Mouse (Mus musculus) midbrain, embryonic 11.5 days (tissue): ENCODE data around the gene Rplp0. TPM values are rescaled to one million over a fixed set of nuclear protein-coding genes. Genes with fewer than 3 reads are reported as not detected.

Source experiments
- ATAC-seq: fragments of 200-750 bp; cut with Nextera tagmentation; 2 replicates; pipeline ENCODE4 v1.8.0; 2017; ENCODE audit warnings: moderate TSS enrichment, moderate library complexity; ENCODE audit not compliant: low FRiP score
- DNase-seq: peaks from one replicate; pipeline ENCODE4 v3.0.0; 2015; ENCODE audit warnings: low spot score; ENCODE audit errors: missing footprints
- H3K27ac ChIP-seq: fragments of 300-500 bp; sonication (generic); 2 replicates; pipeline ENCODE4 v1.5.1; 2014; ENCODE audit warnings: low read depth, low read length
- H3K27me3 ChIP-seq: fragments of 300-500 bp; sonication (generic); 2 replicates; pipeline ENCODE4 v1.6.1; 2014; ENCODE audit warnings: mild to moderate bottlenecking, low read length, moderate library complexity, mixed read lengths; ENCODE audit not compliant: control insufficient read depth, insufficient read depth
- H3K36me3 ChIP-seq: fragments of 300-500 bp; sonication (generic); 2 replicates; pipeline ENCODE4 v1.6.1; 2014; ENCODE audit warnings: mild to moderate bottlenecking, low read length, moderate library complexity, mixed read lengths; ENCODE audit not compliant: control insufficient read depth, insufficient read depth
- H3K4me1 ChIP-seq: fragments of 300-500 bp; sonication (generic); 2 replicates; pipeline ENCODE4 v1.6.1; 2014; ENCODE audit warnings: low read length; ENCODE audit not compliant: control insufficient read depth, insufficient read depth
- H3K4me2 ChIP-seq: fragments of 300-500 bp; sonication (generic); 2 replicates; pipeline ENCODE4 v1.6.1; 2014; ENCODE audit warnings: mild to moderate bottlenecking, moderate library complexity
- H3K4me3 ChIP-seq: fragments of 300-500 bp; sonication (generic); 2 replicates; pipeline ENCODE4 v1.5.1; 2014; ENCODE audit warnings: low read depth, low read length
- H3K9ac ChIP-seq: fragments of 300-500 bp; sonication (generic); 2 replicates; pipeline ENCODE4 v1.6.1; 2014; ENCODE audit warnings: low read length
- H3K9me3 ChIP-seq: fragments of 300-500 bp; sonication (generic); 2 replicates; pipeline ENCODE4 v1.6.1; 2016; ENCODE audit warnings: low read length; ENCODE audit not compliant: control insufficient read depth
- WGBS: fragments of 180-500 bp; shearing (Covaris S2); extraction: QIAGEN DNeasy Blood & Tissue Kit; methylation state at CpG from one replicate; pipeline ENCODE4 v1.1.7; 2014; 5-methylcytosine and 5-hydroxymethylcytosine counted together
- polyA plus RNA-seq: library from polyadenylated mRNA; unstranded; fragments of >200 nt; fragmentation: Nextera tagmentation; extraction: Ambion mirVana; gene quantifications from 2 replicates; pipeline ENCODE4 v1.2.1, GENCODE M21; 2014

Gene Rplp0
- polyA plus RNA-seq, 1 experiment from 2014 or later: 1,182 TPM

DNA sequence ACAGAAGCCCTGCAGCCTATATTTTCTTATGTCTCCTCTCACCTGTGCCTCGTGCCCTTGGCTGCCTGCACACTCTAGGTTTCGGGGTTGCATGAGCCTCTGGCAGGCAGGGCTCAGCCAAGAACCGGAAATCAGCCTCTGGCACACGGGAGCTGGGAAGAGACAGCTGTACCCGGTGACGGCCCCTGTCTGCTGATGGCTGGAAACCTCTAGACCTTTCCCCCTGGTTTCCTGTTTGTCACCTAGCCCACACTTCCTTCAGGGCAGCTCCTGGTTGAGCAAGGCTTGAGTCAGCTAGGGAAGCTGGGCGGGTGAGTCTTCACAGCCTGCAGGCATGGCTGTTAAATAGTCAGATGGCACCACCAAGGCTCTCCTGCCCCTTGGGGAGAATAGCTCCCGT, 24.4 kb upstream of the Rplp0 start:
- WGBS: 63% methylated on average over 8 of the region's 8 CpGs
- H3K36me3 ChIP-seq: no peaks in the 10 kb centered on the region
- H3K27ac ChIP-seq: no peak overlapping the region
- H3K4me2 ChIP-seq: no peak overlapping the region
- DNase-seq (no peak), ATAC-seq (no peak)
- no peak overlapping the region for H3K9ac ChIP-seq
- H3K9me3 ChIP-seq: no peaks in the 10 kb centered on the region
- no peaks in the 10 kb centered on the region for H3K27me3 ChIP-seq
- H3K4me1 ChIP-seq: peaks cover 7% of the 10 kb centered on the region
- H3K4me3 ChIP-seq: no peak overlapping the region

DNA sequence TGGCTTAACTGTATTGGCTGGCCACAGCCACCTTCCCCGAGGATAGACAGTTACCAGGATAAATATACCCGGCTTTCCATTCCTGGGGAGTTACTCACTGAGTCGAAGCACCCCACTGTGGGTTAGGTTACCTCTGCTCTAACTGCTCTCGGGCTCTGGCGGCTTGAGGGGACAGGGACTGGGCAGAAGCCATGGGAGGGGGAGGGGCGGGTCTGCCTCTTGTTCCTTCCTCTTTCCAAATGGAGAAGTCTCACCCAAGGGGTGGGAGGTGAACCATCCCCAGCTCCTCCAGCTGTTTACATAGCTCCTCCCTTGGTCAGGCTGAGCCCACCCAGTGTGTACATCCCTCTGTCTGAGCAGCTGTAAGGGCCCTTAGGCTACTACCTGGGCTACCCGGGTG, 23.6 kb upstream of the Rplp0 start:
- WGBS: 33% methylated on average over 7 of the region's 7 CpGs

DNA sequence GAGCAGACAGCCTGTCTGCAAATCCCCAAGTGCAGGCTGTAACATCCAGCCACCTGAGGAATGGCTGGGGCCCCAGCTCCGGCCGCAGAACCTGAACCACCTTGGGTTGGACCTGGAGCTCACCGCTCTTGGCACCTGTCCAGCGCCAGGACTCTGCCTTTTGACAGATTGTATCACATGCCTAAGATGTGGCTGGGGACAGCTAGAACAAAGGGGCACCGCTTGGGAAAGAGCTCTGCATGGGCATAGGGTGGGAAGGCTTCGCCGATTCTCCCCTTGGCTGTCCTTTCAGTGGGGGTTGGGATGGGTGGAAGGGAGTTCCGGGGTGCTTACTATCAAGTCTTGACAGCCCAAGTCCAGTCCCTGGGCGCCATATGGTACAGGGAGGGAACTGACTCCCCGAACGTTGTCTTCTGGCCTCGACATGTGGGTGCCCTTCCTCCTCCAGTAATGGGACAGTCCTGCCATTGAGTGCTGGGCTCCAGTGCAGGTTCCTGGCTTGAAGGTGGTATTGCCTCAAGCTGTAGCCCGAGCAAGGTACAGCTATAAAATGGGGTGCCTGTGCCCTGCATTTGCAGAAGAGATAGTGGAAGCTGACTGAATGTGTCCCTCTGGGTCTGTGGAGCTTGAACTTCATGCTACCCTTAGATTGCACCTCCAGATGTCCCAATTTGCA, 21.1 kb upstream of the Rplp0 start:
- H3K9ac ChIP-seq: no peak overlapping the region
- peak; percentile 19; the same call in 1 of the 2 replicates for ATAC-seq

More for the DNA sequence above, 23.6 kb upstream of the Rplp0 start:
- no peak overlapping the region for H3K4me2 ChIP-seq
- H3K27me3 ChIP-seq: no peaks in the 10 kb centered on the region
- ATAC-seq: no peak
- no peaks in the 10 kb centered on the region for H3K9me3 ChIP-seq
- no peak for DNase-seq
- no peak overlapping the region for H3K4me3 ChIP-seq
- no peaks in the 10 kb centered on the region for H3K36me3 ChIP-seq
- H3K4me1 ChIP-seq: peaks cover 7% of the 10 kb centered on the region
- no peak overlapping the region for H3K27ac ChIP-seq
- no peak overlapping the region for H3K9ac ChIP-seq

DNA sequence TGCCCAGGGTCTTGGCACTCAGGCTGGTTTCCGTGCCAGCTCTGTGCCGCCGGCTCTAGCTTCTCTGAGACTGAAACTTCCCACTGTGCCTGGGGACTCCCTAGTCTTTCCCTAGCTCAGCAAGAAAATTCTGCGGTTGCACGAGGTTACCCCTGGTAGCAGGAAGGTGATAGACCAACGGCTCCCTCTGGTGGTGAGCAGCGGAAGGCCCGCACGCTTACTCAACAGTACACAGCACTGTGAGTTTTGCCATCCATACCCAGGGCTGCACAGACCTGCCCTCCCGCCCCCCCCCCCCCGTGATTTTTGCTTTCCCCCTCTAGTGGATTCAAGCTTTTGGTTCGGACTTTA, 20.6 kb upstream of the Rplp0 start:
- Histone ChIP-seq H3K36me3 (no peaks in the 10 kb centered on the region), H3K9me3 (no peaks in the 10 kb centered on the region), H3K4me1 (peaks cover 7% of the 10 kb centered on the region), H3K27me3 (no peaks in the 10 kb centered on the region), H3K9ac (no peak overlapping the region), H3K4me2 (no peak overlapping the region), H3K27ac (no peak overlapping the region), H3K4me3 (no peak overlapping the region)
- 1% methylated on average over 12 of the region's 12 CpGs for WGBS
- DNase-seq: peak; percentile 99
- ATAC-seq: peak; percentile 85

More for the DNA sequence above, 21.1 kb upstream of the Rplp0 start:
- Histone ChIP-seq H3K36me3 (no peaks in the 10 kb centered on the region), H3K4me3 (no peak overlapping the region), H3K9me3 (no peaks in the 10 kb centered on the region), H3K4me1 (peaks cover 7% of the 10 kb centered on the region), H3K27me3 (no peaks in the 10 kb centered on the region), H3K4me2 (no peak overlapping the region), H3K27ac (no peak overlapping the region)
- 75% methylated on average over 13 of the region's 13 CpGs for WGBS
- no peak for DNase-seq

DNA sequence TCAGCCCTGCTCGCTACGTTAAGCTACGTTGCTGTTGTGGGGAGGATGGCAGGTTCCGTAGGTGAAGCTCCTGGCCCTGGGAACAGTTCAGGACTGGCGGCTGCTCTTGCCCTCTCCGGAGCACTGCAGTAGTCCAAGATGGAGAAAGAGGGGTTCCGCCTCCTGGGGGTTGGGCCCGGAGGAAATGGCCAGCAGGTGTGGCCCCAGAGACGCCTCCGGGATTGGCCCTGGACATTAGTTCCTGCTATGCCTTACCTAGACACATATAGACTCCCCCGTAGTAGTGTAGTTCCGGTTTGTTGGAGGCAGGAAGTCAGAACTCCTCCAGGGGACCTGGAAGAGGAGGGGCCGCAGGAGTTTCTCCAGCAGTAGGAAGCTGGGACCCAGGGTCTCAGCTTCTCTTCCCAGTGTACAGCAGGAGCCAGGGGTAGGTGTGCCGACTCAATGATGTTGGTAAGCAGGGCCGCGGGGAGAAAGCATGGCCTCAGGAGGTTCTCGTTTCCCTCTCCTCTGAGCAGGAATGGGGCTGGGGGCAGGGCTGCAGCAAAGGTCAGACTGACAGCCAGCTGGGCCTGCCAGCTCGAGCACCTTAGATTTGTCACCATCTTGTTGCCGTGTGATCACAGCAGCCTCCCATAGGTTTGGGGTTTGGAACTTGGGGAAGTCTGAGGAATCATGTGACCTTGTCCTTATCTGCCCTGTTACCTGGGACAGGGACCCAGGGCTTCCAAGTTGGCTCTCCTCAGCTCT, 16.5 kb upstream of the Rplp0 start:
- Histone ChIP-seq H3K4me2 (no peak overlapping the region), H3K4me1 (peaks cover 9% of the 10 kb centered on the region), H3K27ac (no peak overlapping the region), H3K36me3 (peaks cover 3% of the 10 kb centered on the region; the same call in 1 of the 2 replicates), H3K9me3 (no peaks in the 10 kb centered on the region), H3K27me3 (no peaks in the 10 kb centered on the region), H3K4me3 (no peak overlapping the region), H3K9ac (no peak overlapping the region)
- ATAC-seq (no peak), DNase-seq (no peak)
- WGBS: 73% methylated on average over 19 of the region's 19 CpGs

DNA sequence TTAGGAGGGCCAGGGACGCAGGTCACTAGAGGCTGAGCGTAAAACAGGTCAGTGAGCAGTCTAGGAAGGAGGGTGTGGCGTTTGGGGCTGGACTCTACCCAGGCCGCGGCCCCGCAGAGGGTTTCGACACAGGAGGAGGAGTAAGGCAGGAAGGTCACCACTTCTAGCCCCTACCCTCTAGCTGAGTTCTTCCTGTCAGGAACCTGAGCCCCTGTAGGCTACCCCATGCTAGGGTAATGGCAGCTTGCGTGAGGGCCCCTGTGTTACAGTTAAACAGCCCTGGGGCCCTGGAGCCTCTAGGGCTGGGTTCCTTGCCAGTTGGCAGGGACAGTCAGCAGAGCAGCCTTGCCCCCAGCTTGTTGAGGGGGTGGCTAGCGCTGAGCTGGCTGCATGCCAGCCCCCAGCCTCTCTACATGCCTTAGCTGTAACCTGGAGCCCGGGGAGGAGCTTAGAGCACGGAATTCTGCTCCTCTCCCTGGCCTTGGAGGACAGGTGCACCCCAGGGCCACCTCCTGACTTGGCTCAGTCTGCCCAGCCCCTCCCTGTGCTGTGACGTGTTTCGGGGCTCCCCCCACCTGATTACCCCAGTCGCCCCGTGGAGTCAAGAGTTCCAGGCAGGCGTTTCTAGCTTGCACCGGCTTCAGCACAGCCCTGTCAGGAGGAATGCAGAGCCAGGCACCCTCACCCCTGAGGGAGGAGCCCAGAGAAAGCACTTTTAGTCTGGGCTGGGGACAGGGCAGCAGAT, 15.6 kb upstream of the Rplp0 start:
- no peak overlapping the region for H3K4me2 ChIP-seq
- WGBS: 72% methylated on average over 17 of the region's 17 CpGs
- H3K9me3 ChIP-seq: no peaks in the 10 kb centered on the region
- H3K4me3 ChIP-seq: no peak overlapping the region
- peaks cover 7% of the 10 kb centered on the region; the same call in 1 of the 2 replicates for H3K4me1 ChIP-seq
- H3K27me3 ChIP-seq: no peaks in the 10 kb centered on the region
- H3K36me3 ChIP-seq: peaks cover 3% of the 10 kb centered on the region; the same call in 1 of the 2 replicates
- ATAC-seq: no peak
- no peak for DNase-seq
- no peak overlapping the region for H3K27ac ChIP-seq
- peak overlapping the region; percentile 30; the same call in 1 of the 2 replicates for H3K9ac ChIP-seq

DNA sequence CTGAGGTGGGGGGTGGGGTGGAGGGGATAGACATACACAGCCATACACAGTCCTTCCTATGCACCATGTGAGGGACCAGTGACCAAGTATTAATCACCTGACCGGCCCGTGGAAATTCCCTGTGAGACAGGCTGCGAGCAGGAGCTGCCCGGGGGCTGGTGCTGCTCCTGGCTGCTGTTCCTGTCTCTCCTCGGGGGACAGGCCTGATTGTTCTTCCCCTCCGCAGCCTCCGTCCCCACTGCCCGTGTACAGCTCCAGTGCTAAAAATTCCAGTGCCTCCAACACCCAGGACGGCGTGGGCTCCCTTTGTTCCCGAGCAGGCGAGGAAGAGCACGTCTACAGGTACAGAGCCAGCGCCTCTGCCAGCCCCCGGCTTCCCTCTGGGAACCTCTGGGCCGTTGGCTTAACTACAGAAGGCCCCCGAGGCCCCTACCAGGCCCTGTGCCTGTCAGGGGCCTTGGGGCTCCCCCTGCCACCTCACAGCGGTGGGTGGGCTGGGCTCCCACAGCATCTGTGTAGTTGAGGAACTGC, 14.5 kb upstream of the Rplp0 start:
- WGBS: 61% methylated on average over 18 of the region's 18 CpGs
- ATAC-seq (no peak), DNase-seq (no peak)
- H3K27ac ChIP-seq: no peak overlapping the region
- no peaks in the 10 kb centered on the region for H3K27me3 ChIP-seq
- peaks cover 7% of the 10 kb centered on the region; the same call in 1 of the 2 replicates for H3K4me1 ChIP-seq
- peaks cover 3% of the 10 kb centered on the region; the same call in 1 of the 2 replicates for H3K36me3 ChIP-seq
- no peak overlapping the region for H3K4me2 ChIP-seq
- H3K9ac ChIP-seq: no peak overlapping the region
- no peaks in the 10 kb centered on the region for H3K9me3 ChIP-seq
- H3K4me3 ChIP-seq: no peak overlapping the region

DNA sequence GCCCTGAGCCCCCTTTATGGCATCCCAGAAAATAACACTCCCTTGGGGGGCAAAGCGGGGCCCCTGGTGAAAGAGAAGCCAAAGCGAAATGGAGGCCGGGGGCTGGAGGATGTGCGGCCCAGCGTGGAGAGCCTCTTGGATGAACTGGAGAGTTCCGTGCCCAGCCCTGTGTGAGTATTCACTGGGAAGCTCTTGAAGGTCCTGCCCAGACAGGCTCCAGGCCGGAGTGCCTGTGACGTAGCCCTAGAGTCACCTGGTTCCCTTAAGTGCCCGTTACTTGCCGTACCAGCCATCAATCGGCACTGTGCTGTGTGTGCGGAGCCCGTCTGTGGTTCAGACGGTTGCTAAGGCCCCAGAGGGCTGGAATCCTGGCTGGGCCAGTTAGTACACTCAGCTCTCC, 13.6 kb upstream of the Rplp0 start:
- Histone ChIP-seq H3K36me3 (peaks cover 3% of the 10 kb centered on the region; the same call in 1 of the 2 replicates), H3K9ac (no peak overlapping the region), H3K9me3 (no peaks in the 10 kb centered on the region), H3K4me1 (peaks cover 7% of the 10 kb centered on the region; the same call in 1 of the 2 replicates), H3K27ac (no peak overlapping the region), H3K4me2 (no peak overlapping the region), H3K4me3 (no peak overlapping the region), H3K27me3 (no peaks in the 10 kb centered on the region)
- DNase-seq (no peak), ATAC-seq (no peak)
- 89% methylated on average over 14 of the region's 14 CpGs for WGBS
